Mouse (Mus musculus): Measurements from ENCODE around the gene Abtb2. TPM values are rescaled to one million over a fixed set of nuclear protein-coding genes. Genes with fewer than 3 reads are reported as not detected.

Gene Abtb2
- polyA plus RNA-seq, 1 experiment from 2014 or later, result 17.6 TPM

GRCm38 (mm10) chr2:103568161-103568560 is 2.1 kb downstream of the Abtb2 start:
- peaks cover 74% of the 10 kb centered on the region for H3K4me1 ChIP-seq
- no peak overlapping the region; the same call in 1 of the 2 replicates for H3K27ac ChIP-seq

GRCm38 (mm10) chr2:103569716-103570115 is 3.6 kb downstream of the Abtb2 start:
- WGBS, result 78% methylated on average over 1 of the region's 1 CpGs
- H3K27ac ChIP-seq, result no peak overlapping the region
- peaks cover 74% of the 10 kb centered on the region for H3K4me1 ChIP-seq
- H3K9me3 ChIP-seq (replicated peaks), result no peaks in the 10 kb centered on the region
- peak overlapping the region; percentile 76; the same call in 1 of the 2 replicates for H3K4me3 ChIP-seq
- no peaks in the 10 kb centered on the region for H3K36me3 ChIP-seq
- no peak for DNase-seq (ENCODE audit: low spot score)
- H3K27me3 ChIP-seq (ENCODE audit: low read depth, poor library complexity, severe bottlenecking), result peaks cover 4% of the 10 kb centered on the region; the same call in 1 of the 2 replicates

More at GRCm38 (mm10) chr2:103568161-103568560, 2.1 kb downstream of the Abtb2 start:
- WGBS, result 14% methylated on average over 7 of the region's 7 CpGs
- Histone ChIP-seq H3K9me3 (replicated peaks) (no peaks in the 10 kb centered on the region), H3K36me3 (no peaks in the 10 kb centered on the region), H3K27me3 (ENCODE audit: low read depth, poor library complexity, severe bottlenecking) (peaks cover 13% of the 10 kb centered on the region), H3K4me3 (peak overlapping the region; percentile 76)
- peak; percentile 75 for DNase-seq (ENCODE audit: low spot score)

GRCm38 (mm10) chr2:103572354-103572753 is 6.2 kb downstream of the Abtb2 start:
- WGBS, result 72% methylated on average over 2 of the region's 2 CpGs
- Histone ChIP-seq H3K4me3 (no peak overlapping the region), H3K27ac (no peak overlapping the region), H3K36me3 (no peaks in the 10 kb centered on the region), H3K4me1 (peaks cover 52% of the 10 kb centered on the region), H3K9me3 (replicated peaks) (no peaks in the 10 kb centered on the region), H3K27me3 (ENCODE audit: low read depth, poor library complexity, severe bottlenecking) (no peaks in the 10 kb centered on the region)
- no peak for DNase-seq (ENCODE audit: low spot score)

GRCm38 (mm10) chr2:103576371-103576770 is 10.3 kb downstream of the Abtb2 start:
- WGBS, result 90% methylated on average over 3 of the region's 3 CpGs
- Histone ChIP-seq H3K27me3 (ENCODE audit: low read depth, poor library complexity, severe bottlenecking) (no peaks in the 10 kb centered on the region), H3K4me1 (peaks cover 43% of the 10 kb centered on the region), H3K27ac (no peak overlapping the region), H3K4me3 (no peak overlapping the region), H3K9me3 (replicated peaks) (no peaks in the 10 kb centered on the region), H3K36me3 (no peaks in the 10 kb centered on the region)
- DNase-seq (ENCODE audit: low spot score), result no peak

GRCm38 (mm10) chr2:103577752-103578662 is 11.9 kb downstream of the Abtb2 start:
- Histone ChIP-seq H3K27ac (peak overlapping the region; percentile 34; the same call in 1 of the 2 replicates), H3K9me3 (replicated peaks) (no peaks in the 10 kb centered on the region), H3K4me1 (peaks cover 47% of the 10 kb centered on the region), H3K36me3 (no peaks in the 10 kb centered on the region), H3K27me3 (ENCODE audit: low read depth, poor library complexity, severe bottlenecking) (no peaks in the 10 kb centered on the region), H3K4me3 (no peak overlapping the region)
- WGBS, result 67% methylated on average over 7 of the region's 7 CpGs
- DNase-seq (ENCODE audit: low spot score), result no peak

GRCm38 (mm10) chr2:103578663-103579213 is 12.6 kb downstream of the Abtb2 start:
- Histone ChIP-seq H3K27me3 (ENCODE audit: low read depth, poor library complexity, severe bottlenecking) (no peaks in the 10 kb centered on the region), H3K4me1 (peaks cover 50% of the 10 kb centered on the region), H3K27ac (no peak overlapping the region), H3K9me3 (replicated peaks) (no peaks in the 10 kb centered on the region), H3K36me3 (no peaks in the 10 kb centered on the region), H3K4me3 (no peak overlapping the region)
- DNase-seq (ENCODE audit: low spot score), result no peak
- WGBS, result 96% methylated on average over 10 of the region's 10 CpGs

- 51% methylated on average over 8 of the region's 8 CpGs for WGBS
- Histone ChIP-seq H3K9me3 (replicated peaks) (no peaks in the 10 kb centered on the region), H3K36me3 (no peaks in the 10 kb centered on the region), H3K27me3 (ENCODE audit: low read depth, poor library complexity, severe bottlenecking) (no peaks in the 10 kb centered on the region), H3K4me1 (peaks cover 50% of the 10 kb centered on the region), H3K4me3 (no peak overlapping the region), H3K27ac (peak overlapping the region; percentile 15)
- no peak for DNase-seq (ENCODE audit: low spot score)
Measured at GRCm38 (mm10) chr2:103580756-103581155, 14.6 kb downstream of the Abtb2 start.

GRCm38 (mm10) chr2:103581369-103581897 is 15.3 kb downstream of the Abtb2 start:
- DNase-seq (ENCODE audit: low spot score), result no peak
- no peaks in the 10 kb centered on the region for H3K36me3 ChIP-seq
- WGBS, result 41% methylated on average over 7 of the region's 7 CpGs
- H3K27me3 ChIP-seq (ENCODE audit: low read depth, poor library complexity, severe bottlenecking), result no peaks in the 10 kb centered on the region
- H3K27ac ChIP-seq, result peak overlapping the region; percentile 15; the same call in 1 of the 2 replicates
- H3K4me1 ChIP-seq, result peaks cover 55% of the 10 kb centered on the region
- no peak overlapping the region for H3K4me3 ChIP-seq
- H3K9me3 ChIP-seq (replicated peaks), result no peaks in the 10 kb centered on the region

GRCm38 (mm10) chr2:103583316-103583715 is 17.2 kb downstream of the Abtb2 start:
- DNase-seq (ENCODE audit: low spot score), result no peak
- Histone ChIP-seq H3K9me3 (replicated peaks) (no peaks in the 10 kb centered on the region), H3K36me3 (no peaks in the 10 kb centered on the region), H3K27me3 (ENCODE audit: low read depth, poor library complexity, severe bottlenecking) (no peaks in the 10 kb centered on the region), H3K27ac (0 out of 2 replicates have a peak overlapping the region, but pooled peaks have one; percentile 0), H3K4me1 (peaks cover 57% of the 10 kb centered on the region), H3K4me3 (no peak overlapping the region)
- WGBS, result 73% methylated on average over 3 of the region's 3 CpGs

GRCm38 (mm10) chr2:103584093-103584492 is 18.0 kb downstream of the Abtb2 start:
- peaks cover 61% of the 10 kb centered on the region for H3K4me1 ChIP-seq

GRCm38 (mm10) chr2:103586423-103586822 is 20.3 kb downstream of the Abtb2 start:
- Histone ChIP-seq H3K36me3 (no peaks in the 10 kb centered on the region), H3K4me3 (no peak overlapping the region), H3K27me3 (ENCODE audit: low read depth, poor library complexity, severe bottlenecking) (no peaks in the 10 kb centered on the region), H3K4me1 (peaks cover 62% of the 10 kb centered on the region), H3K27ac (no peak overlapping the region), H3K9me3 (replicated peaks) (no peaks in the 10 kb centered on the region)
- DNase-seq (ENCODE audit: low spot score), result no peak
- WGBS, result 92% methylated on average over 3 of the region's 3 CpGs

More at GRCm38 (mm10) chr2:103584093-103584492, 18.0 kb downstream of the Abtb2 start:
- DNase-seq (ENCODE audit: low spot score), result no peak
- Histone ChIP-seq H3K27me3 (ENCODE audit: low read depth, poor library complexity, severe bottlenecking) (no peaks in the 10 kb centered on the region), H3K27ac (no peak overlapping the region), H3K9me3 (replicated peaks) (no peaks in the 10 kb centered on the region), H3K36me3 (no peaks in the 10 kb centered on the region), H3K4me3 (no peak overlapping the region)

GRCm38 (mm10) chr2:103588776-103589175 is 22.7 kb downstream of the Abtb2 start:
- no peak for DNase-seq (ENCODE audit: low spot score)
- no peaks in the 10 kb centered on the region for H3K9me3 ChIP-seq (replicated peaks)
- H3K36me3 ChIP-seq, result no peaks in the 10 kb centered on the region
- peaks cover 64% of the 10 kb centered on the region for H3K4me1 ChIP-seq
- H3K4me3 ChIP-seq, result no peak overlapping the region
- peak overlapping the region; percentile 7; the same call in 1 of the 2 replicates for H3K27ac ChIP-seq
- H3K27me3 ChIP-seq (ENCODE audit: low read depth, poor library complexity, severe bottlenecking), result no peaks in the 10 kb centered on the region
- WGBS, result 87% methylated on average over 5 of the region's 5 CpGs

- DNase-seq (ENCODE audit: low spot score), result no peak
- H3K4me1 ChIP-seq, result peaks cover 65% of the 10 kb centered on the region
- 97% methylated on average over 4 of the region's 4 CpGs for WGBS
Measured at GRCm38 (mm10) chr2:103589400-103589799, 23.3 kb downstream of the Abtb2 start.

More at GRCm38 (mm10) chr2:103589400-103589799, 23.3 kb downstream of the Abtb2 start:
- no peaks in the 10 kb centered on the region for H3K36me3 ChIP-seq
- H3K9me3 ChIP-seq (replicated peaks), result no peaks in the 10 kb centered on the region
- no peak overlapping the region for H3K27ac ChIP-seq
- no peak overlapping the region for H3K4me3 ChIP-seq
- no peaks in the 10 kb centered on the region for H3K27me3 ChIP-seq (ENCODE audit: low read depth, poor library complexity, severe bottlenecking)
